In genomic region chr9:83975811-83976210, GRCm38 (mm10) we compare ENCODE assay signal across 20 mouse cellular contexts.
"Had no signal": no experiment of that assay in that cellular context is flagged by ENCODE, and none has a peak within 500 bp of the region (broad histone marks: within the 10 kb centered on the region; RNA-seq: fewer than 3 reads in every experiment).

No protein-coding gene starts in this region.

- H3K4me1 ChIP-seq: liver, embryonic 15.5 days; lung, embryonic 15.5 days; midbrain, embryonic 10.5 days; midbrain, embryonic 12.5 days; neural tube, embryonic 12.5 days had no signal

- H3K9me3 ChIP-seq: liver, embryonic 15.5 days; lung, embryonic 15.5 days; midbrain, embryonic 10.5 days; midbrain, embryonic 12.5 days; neural tube, embryonic 12.5 days had no signal

- H3K9ac ChIP-seq: liver, embryonic 15.5 days; liver, postnatal 0 days; lung, embryonic 15.5 days; midbrain, embryonic 12.5 days; neural tube, embryonic 12.5 days had no signal

- H3K36me3 ChIP-seq: liver, embryonic 15.5 days; lung, embryonic 15.5 days; midbrain, embryonic 12.5 days; neural tube, embryonic 12.5 days had no signal

- DNase-seq: liver, postnatal 0 days; lung, adult 2 months; lung, postnatal 14 days; lung, postnatal 36 days; midbrain, embryonic 14.5 days; right cerebral cortex, postnatal 14 days; right cerebral cortex, postnatal 4 days; spleen, adult 18-20 months; thymus, adult 18-20 months; thymus, postnatal 14 days; thymus, postnatal 36 days had no signal

- H3K27me3 ChIP-seq: liver, embryonic 15.5 days; lung, embryonic 15.5 days; megakaryocyte, embryonic 14.5 days; midbrain, embryonic 12.5 days; neural tube, embryonic 12.5 days had no signal

- H3K4me2 ChIP-seq: liver, embryonic 15.5 days; lung, embryonic 15.5 days; midbrain, embryonic 12.5 days; neural tube, embryonic 12.5 days had no signal

- ATAC-seq: liver, postnatal 0 days; lung, postnatal 0 days; midbrain, embryonic 16.5 days had no signal

- H3K27ac ChIP-seq: liver, embryonic 15.5 days; lung, embryonic 15.5 days; macrophage; midbrain, embryonic 10.5 days; midbrain, embryonic 12.5 days; neural tube, embryonic 12.5 days had no signal

- H3K4me3 ChIP-seq: liver, embryonic 15.5 days; lung, embryonic 15.5 days; megakaryocyte, embryonic 14.5 days; midbrain, embryonic 10.5 days; midbrain, embryonic 12.5 days; neural tube, embryonic 12.5 days had no signal
